18 mouse cellular contexts compared by ENCODE assay signal in the genomic region with DNA sequence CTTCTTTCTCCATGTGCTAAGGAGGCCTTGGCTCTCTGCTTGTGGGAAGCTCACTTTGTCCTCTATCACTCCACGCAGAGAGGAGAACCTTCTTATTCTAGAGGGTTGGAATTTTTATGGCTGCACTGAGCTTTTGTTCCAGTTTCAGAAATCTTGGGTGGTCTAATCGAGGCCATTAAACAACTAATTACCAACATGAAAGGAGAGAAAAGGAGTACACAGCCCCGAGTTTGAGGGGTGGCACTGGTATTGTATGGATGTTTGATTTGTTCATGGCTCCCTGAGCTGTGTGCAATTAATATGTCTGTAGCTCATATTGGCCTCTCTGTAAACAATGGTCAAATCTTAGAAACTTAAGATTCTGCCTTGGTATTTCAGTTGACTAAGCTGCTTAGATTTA. TPM values are rescaled to one million over a fixed set of nuclear protein-coding genes. Genes with fewer than 3 reads are reported as not detected.
"Had no signal": no experiment of that assay in that cellular context is flagged by ENCODE, and none has a peak within 500 bp of the region (broad histone marks: within the 10 kb centered on the region; RNA-seq: fewer than 3 reads in every experiment).

No protein-coding gene starts in this region.

- DNase-seq: gastrocnemius, adult 2 months; gastrocnemius, postnatal 10 days; gastrocnemius, postnatal 25 days; heart, adult 18-20 months; heart, postnatal 10 days; heart, postnatal 4 days; kidney, adult 18-20 months; kidney, adult 8-10 months; kidney, postnatal 10 days; kidney, postnatal 25 days; kidney, postnatal 4 days; layer of hippocampus, adult 9-11 months; layer of hippocampus, postnatal 36 days; liver; liver, embryonic 13.5 days had no signal

RNA-seq across cellular contexts. Expression of a gene that starts 54.5 kb away (rescaled TPM):
- total RNA-seq: gastrocnemius, adult 2 months; gastrocnemius, postnatal 25 days; granulocyte monocyte progenitor cell, adult 5-6 weeks; heart, adult 8-10 months; heart, postnatal 10 days; heart, postnatal 25 days had no signal
